Mouse (Mus musculus) ES-Bruce4 (cell line): ENCODE data around the gene Mrps9. TPM values are rescaled to one million over a fixed set of nuclear protein-coding genes. Genes with fewer than 3 reads are reported as not detected.

ENCODE experiments used
- H3K27ac ChIP-seq: 2 replicates; pipeline ENCODE4 v1.5.1; 2012; ENCODE audit warnings: low read length, inconsistent platforms; ENCODE audit not compliant: insufficient read depth
- H3K27me3 ChIP-seq: 2 replicates; pipeline ENCODE4 v1.6.1; 2012; ENCODE audit warnings: mild to moderate bottlenecking, low read length, inconsistent platforms; ENCODE audit not compliant: control insufficient read depth, poor library complexity, insufficient read depth, severe bottlenecking
- H3K36me3 ChIP-seq: 2 replicates; pipeline ENCODE4 v1.6.1; 2012; ENCODE audit warnings: inconsistent platforms, mild to moderate bottlenecking, low read length, moderate library complexity; ENCODE audit not compliant: control insufficient read depth, poor library complexity, insufficient read depth, severe bottlenecking
- H3K4me1 ChIP-seq: one replicate; pipeline ENCODE4 v1.8.1; 2011; ENCODE audit warnings: low read length; ENCODE audit not compliant: control insufficient read depth, insufficient read depth
- H3K4me3 ChIP-seq: 2 replicates; pipeline ENCODE4 v1.5.1; 2011; ENCODE audit warnings: low read depth, mild to moderate bottlenecking, low read length
- H3K9ac ChIP-seq: 2 replicates; pipeline ENCODE4 v1.6.1; 2012; ENCODE audit warnings: low read depth, mild to moderate bottlenecking, inconsistent platforms; ENCODE audit not compliant: poor library complexity, severe bottlenecking
- H3K9me3 ChIP-seq: replicated peaks from 2 replicates; pipeline ENCODE4 v1.6.1; 2012; ENCODE audit warnings: mild to moderate bottlenecking, low read length, inconsistent platforms; ENCODE audit not compliant: control insufficient read depth, poor library complexity, insufficient read depth, severe bottlenecking
- CTCF ChIP-seq: IDR thresholded peaks from one replicate; pipeline ENCODE4 v1.8.1; 2011; ENCODE audit warnings: low read depth, low read length
- EP300 ChIP-seq: IDR thresholded peaks from 2 replicates; pipeline ENCODE4 v1.6.1; 2011; ENCODE audit warnings: low read depth, low read length; ENCODE audit not compliant: insufficient read depth
- POLR2A ChIP-seq: IDR thresholded peaks from one replicate; pipeline ENCODE4 v1.8.1; 2011; ENCODE audit warnings: low read length; ENCODE audit not compliant: insufficient read depth
- polyA plus RNA-seq: library from polyadenylated mRNA; stranded (reverse); fragments of >200 nt; gene quantifications from 2 replicates; pipeline ENCODE4 v1.2.4, GENCODE M21; 2011; ENCODE audit warnings: low read depth; ENCODE audit not compliant: missing spikeins, insufficient read depth, insufficient read length

Gene Mrps9
- polyA plus RNA-seq, 1 experiment, result 65.8 TPM

DNA sequence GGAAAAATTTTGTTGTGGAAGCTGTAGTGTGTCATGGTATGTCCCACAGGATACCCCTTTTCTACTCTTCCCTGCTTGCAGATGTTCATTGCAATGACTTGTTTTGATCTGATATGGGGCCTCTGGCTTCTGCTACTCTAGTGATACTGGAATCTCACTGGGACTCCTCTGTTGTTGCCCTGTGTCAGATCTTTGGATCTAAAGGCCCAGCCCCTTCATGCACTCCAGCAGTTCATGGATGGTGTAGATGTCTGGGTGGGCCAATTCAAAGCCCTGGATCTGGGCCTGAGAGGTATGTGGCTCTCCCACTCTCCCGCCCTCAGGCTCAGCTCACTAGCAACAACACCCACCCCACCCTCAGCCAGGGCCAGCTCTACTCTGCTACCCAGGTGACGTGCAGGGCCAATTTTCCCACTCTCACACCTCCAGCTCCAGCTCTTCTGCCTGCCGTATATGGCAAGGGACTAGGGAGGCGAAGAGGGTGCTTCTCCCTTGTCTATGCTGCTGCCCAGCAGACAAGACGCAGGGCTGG lies 13.8 kb downstream of the Mrps9 start:
- Histone ChIP-seq H3K4me1 (no peaks in the 10 kb centered on the region), H3K27me3 (no peaks in the 10 kb centered on the region)
- TF ChIP-seq EP300, result no peak
- no peak for TF ChIP-seq POLR2A
- TF ChIP-seq CTCF, result no peak

DNA sequence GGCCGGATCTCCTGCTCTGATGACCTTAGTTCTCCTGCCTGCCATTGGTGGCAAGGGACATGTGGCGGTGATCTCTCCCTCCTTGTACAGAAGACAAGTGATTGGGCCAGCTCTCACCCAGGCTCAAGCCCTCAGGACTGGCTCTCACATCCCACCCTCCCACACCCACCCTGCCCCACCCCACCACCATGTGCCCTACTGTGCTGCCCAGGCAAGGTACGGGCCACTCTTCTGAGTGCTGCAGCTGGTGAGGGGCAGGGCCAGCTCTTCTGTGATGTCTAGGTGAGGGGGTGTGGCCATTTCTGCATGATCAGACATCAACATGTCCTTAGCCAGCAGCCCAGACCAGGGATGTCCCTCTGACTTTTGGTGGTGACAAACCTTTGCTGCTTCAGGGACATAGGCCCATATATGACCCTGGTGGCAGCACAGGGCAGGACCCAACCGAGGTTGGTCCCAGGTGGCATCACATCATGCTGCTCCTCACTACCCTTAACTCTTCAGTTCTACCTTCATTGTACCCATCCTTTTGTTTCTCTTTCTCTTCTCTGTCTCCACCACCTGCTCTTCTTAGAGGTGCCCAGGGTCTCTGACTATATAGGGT lies 14.4 kb downstream of the Mrps9 start:
- no peak for TF ChIP-seq POLR2A
- H3K27ac ChIP-seq, result no peak overlapping the region

More for the DNA sequence above, 13.8 kb downstream of the Mrps9 start:
- Histone ChIP-seq H3K9ac (no peak overlapping the region), H3K27ac (no peak overlapping the region), H3K9me3 (no peaks in the 10 kb centered on the region), H3K36me3 (peaks cover 6% of the 10 kb centered on the region), H3K4me3 (no peak overlapping the region)

GRCm38 (mm10) chr1:42865986-42866385 lies 15.0 kb downstream of the Mrps9 start:
- H3K4me1 ChIP-seq, result no peaks in the 10 kb centered on the region
- peaks cover 6% of the 10 kb centered on the region for H3K36me3 ChIP-seq
- no peak overlapping the region for H3K27ac ChIP-seq
- H3K4me3 ChIP-seq, result no peak overlapping the region
- TF ChIP-seq EP300 (no peak), CTCF (no peak), POLR2A (no peak)
- H3K27me3 ChIP-seq, result no peaks in the 10 kb centered on the region
- H3K9me3 ChIP-seq, result no peaks in the 10 kb centered on the region
- H3K9ac ChIP-seq, result no peak overlapping the region

More for the DNA sequence above, 14.4 kb downstream of the Mrps9 start:
- no peaks in the 10 kb centered on the region for H3K27me3 ChIP-seq
- no peak overlapping the region for H3K4me3 ChIP-seq
- H3K4me1 ChIP-seq, result no peaks in the 10 kb centered on the region
- peaks cover 6% of the 10 kb centered on the region for H3K36me3 ChIP-seq
- no peaks in the 10 kb centered on the region for H3K9me3 ChIP-seq
- no peak overlapping the region for H3K9ac ChIP-seq

GRCm38 (mm10) chr1:42867188-42867587 lies 16.2 kb downstream of the Mrps9 start:
- H3K4me3 ChIP-seq, result no peak overlapping the region
- H3K9me3 ChIP-seq, result no peaks in the 10 kb centered on the region
- H3K4me1 ChIP-seq, result no peaks in the 10 kb centered on the region
- peaks cover 6% of the 10 kb centered on the region for H3K36me3 ChIP-seq
- TF ChIP-seq EP300 (no peak), POLR2A (no peak), CTCF (no peak)
- no peaks in the 10 kb centered on the region for H3K27me3 ChIP-seq
- no peak overlapping the region for H3K27ac ChIP-seq
- no peak overlapping the region for H3K9ac ChIP-seq

DNA sequence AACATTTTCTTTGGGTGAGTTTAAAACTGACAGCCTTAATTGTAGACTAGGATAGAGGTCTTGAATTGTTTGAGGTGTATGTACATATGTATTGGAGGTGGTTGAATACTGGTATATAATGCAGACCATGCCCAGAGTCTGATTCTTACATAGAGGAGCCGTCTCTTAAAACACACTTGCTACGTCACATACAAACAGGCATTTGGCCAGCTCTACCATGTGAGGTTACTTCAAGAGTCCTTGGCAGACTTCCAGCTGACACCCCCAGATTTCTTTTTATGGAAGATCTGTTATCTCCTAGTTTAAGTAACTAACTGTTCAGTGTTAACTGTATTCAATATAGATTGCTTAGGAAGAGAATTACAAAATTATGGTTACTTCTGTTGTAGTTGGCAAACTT lies 23.1 kb downstream of the Mrps9 start:
- no peak for TF ChIP-seq EP300
- no peak for TF ChIP-seq CTCF
- no peak for TF ChIP-seq POLR2A
- no peaks in the 10 kb centered on the region for H3K4me1 ChIP-seq
- H3K36me3 ChIP-seq, result no peaks in the 10 kb centered on the region
- no peaks in the 10 kb centered on the region for H3K9me3 ChIP-seq
- no peak overlapping the region for H3K4me3 ChIP-seq
- H3K9ac ChIP-seq, result no peak overlapping the region
- H3K27me3 ChIP-seq, result no peaks in the 10 kb centered on the region
- no peak overlapping the region for H3K27ac ChIP-seq

- Histone ChIP-seq H3K36me3 (no peaks in the 10 kb centered on the region), H3K4me1 (no peaks in the 10 kb centered on the region), H3K27me3 (no peaks in the 10 kb centered on the region), H3K4me3 (no peak overlapping the region), H3K27ac (no peak overlapping the region), H3K9me3 (no peaks in the 10 kb centered on the region), H3K9ac (no peak overlapping the region)
- TF ChIP-seq POLR2A (no peak), CTCF (no peak), EP300 (no peak)
These were observed 24.2 kb downstream of the Mrps9 start for GRCm38 (mm10) chr1:42875271-42875670.
